Mouse (Mus musculus) MEL (cell line): ENCODE data around the gene Gm5724.

Experiments used
- CTCF ChIP-seq, 3 experiments: IDR thresholded peaks in 2 of 3; conservative IDR thresholded peaks in 1 of 3; 2 replicates each; pipeline ENCODE4 v1.5.1; 2011 to 2012; ENCODE audit warnings: low read length in 3 of 3, low read depth in 2 of 3, mild to moderate bottlenecking in 2 of 3, improper control_type of control experiment in 1 of 3, inconsistent platforms in 1 of 3, mixed read lengths in 1 of 3, moderate library complexity in 1 of 3; ENCODE audit not compliant: control insufficient read depth in 1 of 3, insufficient read depth in 1 of 3, poor library complexity in 1 of 3, severe bottlenecking in 1 of 3
- GABPA ChIP-seq: IDR thresholded peaks from 2 replicates; pipeline ENCODE4 v1.6.1; 2012; ENCODE audit warnings: low read depth, mild to moderate bottlenecking, inconsistent platforms, low read length, improper control_type of control experiment, moderate library complexity
- MEF2A ChIP-seq: IDR thresholded peaks from 2 replicates; pipeline ENCODE4 v1.6.1; 2014; ENCODE audit warnings: low read depth, mild to moderate bottlenecking, inconsistent platforms, low read length, improper control_type of control experiment; ENCODE audit not compliant: poor library complexity, insufficient replicate concordance, severe bottlenecking; ENCODE audit errors: extremely low read depth
- POLR2A ChIP-seq, 2 experiments: IDR thresholded peaks; 2 replicates each; pipeline ENCODE4 v1.6.1; 2011 to 2012; ENCODE audit warnings: low read length in 2 of 2, mild to moderate bottlenecking in 2 of 2, control low read depth in 1 of 2, improper control_type of control experiment in 1 of 2, low read depth in 1 of 2, moderate library complexity in 1 of 2; ENCODE audit not compliant: control insufficient read depth in 1 of 2, insufficient read depth in 1 of 2, poor library complexity in 1 of 2
- SMC3 ChIP-seq: IDR thresholded peaks from 2 replicates; pipeline ENCODE4 v1.6.1; 2011; ENCODE audit warnings: low read depth, low read length, improper control_type of control experiment

- TF ChIP-seq CTCF (IDR thresholded peaks at IDR 0.05 in 2 of 3, conservative IDR thresholded peaks at IDR 0.05 in 1 of 3; ENCODE audit: control insufficient read depth in 1 of 3, insufficient read depth in 1 of 3, low read depth in 2 of 3, low read length in 3 of 3, poor library complexity in 1 of 3, severe bottlenecking in 1 of 3): no peak
- TF ChIP-seq POLR2A (IDR thresholded peaks at IDR 0.05; ENCODE audit: control insufficient read depth in 1 of 2, insufficient read depth in 1 of 2, low read depth in 1 of 2, low read length in 2 of 2, poor library complexity in 1 of 2): no peak
- TF ChIP-seq SMC3: no peak
- no peak for TF ChIP-seq GABPA
- TF ChIP-seq MEF2A: no peak
Observed at GRCm38 (mm10) chr6:141774476-141774875, 866 bp upstream of the Gm5724 start.
